Mouse (Mus musculus) kidney, postnatal 25 days (tissue): ENCODE measurements at regions not wholly inside any gene's neighbourhood (a gene's known extent, or its start where the extent isn't known, plus 50 kb on each side); places are given as distances from the start of the nearest gene placed in this dataset.

Experiments used
- DNase-seq, 2 experiments: peaks; one replicate each; pipeline ENCODE4 v3.0.0; 2021; ENCODE audit warnings: mixed read lengths in 2 of 2

- no peak for DNase-seq
Measured at GRCm38 (mm10) chr1:184358226-184358568, 324.1 kb upstream of the 1700056E22Rik start.

- no peak for DNase-seq
Measured at GRCm38 (mm10) chr1:184357474-184358225, 323.5 kb upstream of the 1700056E22Rik start.

GRCm38 (mm10) chr1:184353832-184354449, 319.8 kb upstream of the 1700056E22Rik start:
- DNase-seq = no peak

GRCm38 (mm10) chr1:184351760-184352159, 317.7 kb upstream of the 1700056E22Rik start:
- no peak for DNase-seq

- DNase-seq = no peak
Measured at GRCm38 (mm10) chr1:184344829-184345228, 310.7 kb upstream of the 1700056E22Rik start.

GRCm38 (mm10) chr1:184335952-184336351, 301.9 kb upstream of the 1700056E22Rik start:
- no peak for DNase-seq

GRCm38 (mm10) chr1:184335281-184335680, 301.2 kb upstream of the 1700056E22Rik start:
- peak; percentile 13 to 38 for DNase-seq

- DNase-seq = no peak
Measured at GRCm38 (mm10) chr1:184334818-184335217, 300.7 kb upstream of the 1700056E22Rik start.

- no peak for DNase-seq
Measured at GRCm38 (mm10) chr1:184333086-184333485, 299.0 kb upstream of the 1700056E22Rik start.

GRCm38 (mm10) chr1:184330516-184331350, 296.6 kb upstream of the 1700056E22Rik start:
- DNase-seq = no peak

- DNase-seq = no peak
Measured at GRCm38 (mm10) chr1:184326191-184326590, 292.1 kb upstream of the 1700056E22Rik start.

GRCm38 (mm10) chr1:184324234-184324633, 290.1 kb upstream of the 1700056E22Rik start:
- DNase-seq = no peak

- no peak for DNase-seq
Measured at GRCm38 (mm10) chr1:184320521-184321177, 286.5 kb upstream of the 1700056E22Rik start.

- no peak for DNase-seq
Measured at GRCm38 (mm10) chr1:184310185-184310815, 276.2 kb upstream of the 1700056E22Rik start.

GRCm38 (mm10) chr1:184304813-184305212, 270.7 kb upstream of the 1700056E22Rik start:
- no peak for DNase-seq

GRCm38 (mm10) chr1:184304204-184304603, 270.1 kb upstream of the 1700056E22Rik start:
- no peak for DNase-seq

GRCm38 (mm10) chr1:184298701-184299100, 264.6 kb upstream of the 1700056E22Rik start:
- no peak for DNase-seq

- no peak for DNase-seq
Measured at GRCm38 (mm10) chr1:184297001-184297740, 263.1 kb upstream of the 1700056E22Rik start.

- no peak for DNase-seq
Measured at GRCm38 (mm10) chr1:184291129-184291528, 257.0 kb upstream of the 1700056E22Rik start.

GRCm38 (mm10) chr1:184289733-184290416, 255.8 kb upstream of the 1700056E22Rik start:
- DNase-seq = peak; percentile 88 to 89

GRCm38 (mm10) chr1:184281768-184282167, 247.7 kb upstream of the 1700056E22Rik start:
- DNase-seq = peak; percentile 19 to 47
